Mouse (Mus musculus) G1E (cell line): Measurements from ENCODE around the gene Ly9. TPM values are rescaled to one million over a fixed set of nuclear protein-coding genes. Genes with fewer than 3 reads are reported as not detected.

Experiments used
- ATAC-seq: 2 replicates; pipeline ENCODE4 v1.8.0; 2016; ENCODE audit warnings: mild to moderate bottlenecking; ENCODE audit not compliant: insufficient number of reproducible peaks, poor library complexity, low FRiP score, severe bottlenecking; ENCODE audit errors: extremely low read depth
- DNase-seq: peaks from one replicate; pipeline ENCODE4 v3.0.0; 2012; ENCODE audit warnings: low spot score
- H3K27me3 ChIP-seq: 2 replicates; pipeline ENCODE4 v1.6.1; 2012; ENCODE audit warnings: mild to moderate bottlenecking, low read length, inconsistent platforms; ENCODE audit not compliant: insufficient read depth
- H3K36me3 ChIP-seq: replicated peaks from 2 replicates; pipeline ENCODE3; 2012; ENCODE audit warnings: mild to moderate bottlenecking, inconsistent platforms
- H3K4me1 ChIP-seq: 2 replicates; pipeline ENCODE4 v1.6.1; 2012; ENCODE audit warnings: low read depth, low read length, inconsistent platforms, mixed read lengths; ENCODE audit not compliant: insufficient read depth
- H3K4me3 ChIP-seq: 2 replicates; pipeline ENCODE4 v1.5.1; 2012; ENCODE audit warnings: low read depth, mild to moderate bottlenecking, inconsistent platforms, low read length, moderate library complexity, mixed read lengths
- H3K9me3 ChIP-seq: replicated peaks from 2 replicates; pipeline ENCODE4 v1.6.1; 2012; ENCODE audit warnings: inconsistent platforms
- CTCF ChIP-seq: IDR thresholded peaks from 2 replicates; pipeline ENCODE4 v1.5.1; 2012; ENCODE audit warnings: low read depth, low read length, inconsistent platforms, mixed read lengths
- GATA1 ChIP-seq: IDR thresholded peaks from 2 replicates; pipeline ENCODE4 v1.6.1; 2012; ENCODE audit warnings: borderline replicate concordance, low read length, inconsistent platforms, mixed read lengths
- GATA2 ChIP-seq: IDR thresholded peaks from 2 replicates; pipeline ENCODE4 v1.6.1; 2012; ENCODE audit warnings: low read depth, low read length, inconsistent platforms, borderline replicate concordance
- POLR2AphosphoS5 ChIP-seq: IDR thresholded peaks from 2 replicates; pipeline ENCODE4 v1.6.1; 2012; ENCODE audit warnings: low read depth, low read length, inconsistent platforms; ENCODE audit not compliant: insufficient replicate concordance
- TAL1 ChIP-seq: conservative IDR thresholded peaks from 2 replicates; pipeline ENCODE4 v1.6.1; 2012; ENCODE audit warnings: low read depth, low read length, inconsistent platforms, mixed read lengths
- polyA plus RNA-seq: library from polyadenylated mRNA; stranded (reverse); fragments of >175 nt; gene quantifications from 2 replicates; pipeline ENCODE4 v1.2.3, GENCODE M21; 2012
- total RNA-seq, 2 experiments: library from RNA; stranded (forward) in 1 of 2; stranded (reverse) in 1 of 2; fragments of 200-1000 nt in 1 of 2; fragments of >200 nt in 1 of 2; fragmentation: Nextera tagmentation in 1 of 2; gene quantifications; 2 replicates each; pipeline ENCODE4 v1.2.3; 2014 to 2017

Ly9 gene
- total and polyA plus RNA-seq, 3 experiments = 0.11 TPM; not detected in 2

DNA sequence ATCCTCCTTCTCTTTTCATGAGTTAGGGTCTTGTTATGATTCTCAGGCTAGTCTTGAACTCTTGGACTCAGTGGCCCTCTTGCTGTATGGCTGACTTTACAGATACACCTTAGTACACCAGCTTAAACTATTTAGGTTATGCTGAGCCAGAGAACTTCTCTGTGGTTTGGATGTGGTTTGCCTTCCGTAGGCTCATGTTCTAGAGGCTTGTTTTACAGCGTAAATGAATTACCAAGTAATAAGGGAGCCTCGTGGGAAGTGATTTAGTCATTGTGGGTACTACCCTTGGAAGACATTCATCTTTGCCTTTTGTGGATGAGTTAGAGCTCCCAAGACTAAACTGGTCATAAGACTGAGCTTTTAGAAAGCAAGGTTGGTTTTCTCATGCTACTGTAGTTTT is 20.6 kb upstream of the Ly9 start:
- ATAC-seq (no peak), DNase-seq (no peak)
- peaks cover 28% of the 10 kb centered on the region for H3K9me3 ChIP-seq
- H3K4me1 ChIP-seq = no peaks in the 10 kb centered on the region
- H3K27me3 ChIP-seq = no peaks in the 10 kb centered on the region
- no peak overlapping the region for H3K4me3 ChIP-seq
- H3K36me3 ChIP-seq = no peaks in the 10 kb centered on the region
- no peak for TF ChIP-seq POLR2AphosphoS5
- no peak for TF ChIP-seq CTCF
- no peak for TF ChIP-seq GATA1
- TF ChIP-seq TAL1 = no peak
- no peak for TF ChIP-seq GATA2

DNA sequence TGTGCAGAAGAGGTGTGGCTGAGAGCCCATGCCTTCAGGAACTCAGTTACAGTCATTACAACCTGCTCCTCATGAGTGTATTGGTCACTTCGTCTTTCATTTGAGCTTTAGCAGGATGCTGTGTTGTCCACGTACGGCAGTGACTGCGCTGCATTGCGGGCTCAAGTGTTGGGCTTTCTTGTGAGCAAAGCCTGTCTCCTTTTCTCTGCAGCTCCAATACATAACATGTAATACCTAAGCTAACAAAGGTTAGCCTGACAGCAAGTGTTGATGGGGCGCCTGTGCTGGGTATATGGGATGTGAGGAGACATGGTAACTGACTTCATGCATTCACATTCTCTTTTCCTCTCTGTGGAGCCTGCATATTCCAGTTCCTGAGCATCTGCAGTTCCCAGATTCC is 12.9 kb upstream of the Ly9 start:
- ATAC-seq (no peak), DNase-seq (no peak)
- Histone ChIP-seq H3K9me3 (peaks cover 36% of the 10 kb centered on the region), H3K36me3 (no peaks in the 10 kb centered on the region), H3K4me3 (no peak overlapping the region), H3K27me3 (no peaks in the 10 kb centered on the region), H3K4me1 (no peaks in the 10 kb centered on the region)
- no peak for TF ChIP-seq TAL1
- no peak for TF ChIP-seq GATA1
- no peak for TF ChIP-seq POLR2AphosphoS5
- TF ChIP-seq CTCF = no peak
- TF ChIP-seq GATA2 = no peak

DNA sequence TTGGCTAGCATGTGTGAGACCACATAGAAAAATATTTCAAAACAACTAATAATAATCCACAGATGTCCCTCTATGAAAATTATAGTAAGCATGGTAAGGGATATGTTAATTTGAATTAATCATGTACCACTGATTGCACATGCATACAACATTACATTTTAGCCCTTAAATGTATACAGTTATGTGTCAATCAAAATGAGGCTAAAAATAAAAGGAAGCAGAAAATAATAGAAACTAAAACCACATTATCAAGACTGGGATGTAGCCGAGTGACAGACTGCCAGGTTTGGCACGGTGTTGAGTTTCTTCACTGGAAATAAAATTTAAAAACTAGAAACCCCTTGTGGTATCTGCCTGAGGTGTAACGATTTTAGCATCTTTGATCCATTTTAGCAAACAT is 12.4 kb upstream of the Ly9 start:
- DNase-seq = no peak
- no peak for ATAC-seq
- Histone ChIP-seq H3K36me3 (no peaks in the 10 kb centered on the region), H3K4me3 (no peak overlapping the region), H3K4me1 (no peaks in the 10 kb centered on the region), H3K27me3 (no peaks in the 10 kb centered on the region), H3K9me3 (peaks cover 36% of the 10 kb centered on the region)
- TF ChIP-seq TAL1 = no peak
- no peak for TF ChIP-seq GATA1
- no peak for TF ChIP-seq CTCF
- TF ChIP-seq POLR2AphosphoS5 = no peak

- Histone ChIP-seq H3K4me1 (no peaks in the 10 kb centered on the region), H3K4me3 (no peak overlapping the region), H3K36me3 (no peaks in the 10 kb centered on the region), H3K9me3 (peaks cover 35% of the 10 kb centered on the region), H3K27me3 (no peaks in the 10 kb centered on the region)
- DNase-seq (no peak), ATAC-seq (no peak)
- TF ChIP-seq GATA1 (no peak), POLR2AphosphoS5 (no peak), GATA2 (no peak), CTCF (no peak), TAL1 (no peak)
Observed at GRCm38 (mm10) chr1:171619001-171619400, 11.8 kb upstream of the Ly9 start.

GRCm38 (mm10) chr1:171616881-171617515 is 9.8 kb upstream of the Ly9 start:
- no peaks in the 10 kb centered on the region for H3K36me3 ChIP-seq
- ATAC-seq (no peak), DNase-seq (no peak)
- H3K4me3 ChIP-seq = no peak overlapping the region
- H3K27me3 ChIP-seq = no peaks in the 10 kb centered on the region
- H3K9me3 ChIP-seq = peaks cover 41% of the 10 kb centered on the region
- no peaks in the 10 kb centered on the region for H3K4me1 ChIP-seq
- TF ChIP-seq GATA1 (no peak), TAL1 (no peak), CTCF (no peak), GATA2 (no peak), POLR2AphosphoS5 (no peak)

DNA sequence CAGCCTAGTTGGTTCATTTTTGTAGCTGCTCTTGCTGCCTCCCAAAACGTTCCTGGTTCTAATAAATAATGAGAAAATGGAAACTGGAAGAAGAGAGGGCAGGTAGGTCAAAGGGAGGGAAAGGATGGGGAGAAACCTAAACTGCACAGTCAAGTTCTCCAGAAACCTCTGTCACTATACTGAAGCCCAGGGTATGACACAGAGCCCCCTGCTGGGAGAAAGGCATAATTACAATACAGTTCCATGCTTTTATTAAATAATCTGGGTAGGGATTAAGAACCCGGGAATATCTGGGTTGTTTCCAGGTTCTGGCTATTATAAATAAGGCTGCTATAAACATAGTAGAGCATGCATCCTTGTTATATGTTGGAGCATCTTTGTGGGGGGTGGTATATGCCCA is 6.8 kb upstream of the Ly9 start:
- no peaks in the 10 kb centered on the region for H3K4me1 ChIP-seq

More for the DNA sequence above, 6.8 kb upstream of the Ly9 start:
- no peaks in the 10 kb centered on the region for H3K36me3 ChIP-seq
- TF ChIP-seq TAL1 (no peak), POLR2AphosphoS5 (no peak), GATA2 (no peak), CTCF (no peak), GATA1 (no peak)
- ATAC-seq (no peak), DNase-seq (no peak)
- H3K4me3 ChIP-seq = no peak overlapping the region
- peaks cover 53% of the 10 kb centered on the region for H3K9me3 ChIP-seq
- no peaks in the 10 kb centered on the region for H3K27me3 ChIP-seq
